Mouse (Mus musculus): Measurements from ENCODE around the gene Bcl9. TPM values are rescaled to one million over a fixed set of nuclear protein-coding genes. Genes with fewer than 3 reads are reported as not detected.
A peak's percentile ranks its signal among the peaks of the same experiment; 100 is the strongest.

Gene Bcl9
- total and polyA plus RNA-seq, 3 experiments: 14.3 to 22.4 (median 15.3) TPM

DNA sequence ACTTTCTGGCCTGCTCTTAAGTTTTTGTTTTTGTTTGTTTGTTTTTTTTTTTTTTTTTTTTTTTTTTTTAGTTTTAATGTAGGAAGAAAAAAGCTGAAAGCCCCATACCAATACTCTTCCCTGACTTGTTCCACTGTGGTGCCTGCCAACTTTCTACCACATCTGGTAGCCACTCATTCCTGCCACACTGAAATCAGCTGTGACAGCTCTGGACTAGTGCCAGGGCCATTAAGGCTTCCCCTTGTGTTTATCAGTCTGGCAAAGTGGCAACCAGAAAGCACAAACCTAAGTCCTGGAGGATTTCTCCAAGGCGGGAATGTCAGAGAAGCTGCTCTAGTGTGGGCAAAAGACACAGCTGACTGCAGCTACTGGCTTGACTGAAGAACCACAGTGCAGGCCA is 83.3 kb downstream of the Bcl9 start:
- no peak overlapping the region for H3K27ac ChIP-seq
- no peak overlapping the region for H3K9ac ChIP-seq (ENCODE audit: low read depth, low read length)
- WGBS: 53% methylated on average over 1 of the region's 1 CpGs
- intact Hi-C loops (cut with DNase I): no loop called here
- H3K27me3 ChIP-seq (ENCODE audit: control insufficient read depth, insufficient read depth, low read length): no peaks in the 10 kb centered on the region
- no peaks in the 10 kb centered on the region for H3K36me3 ChIP-seq (ENCODE audit: control insufficient read depth, insufficient read depth, low read length)
- peak; percentile 43 to 59 for DNase-seq
- H3K4me3 ChIP-seq: no peak overlapping the region
- H3K79me2 ChIP-seq (replicated peaks; ENCODE audit: control insufficient read depth, insufficient read depth, low read length): peaks cover 1% of the 10 kb centered on the region; the same call in 1 of the 2 replicates
- TF ChIP-seq CTCF (IDR thresholded peaks at IDR 0.05) (no peak), EP300 (IDR thresholded peaks at IDR 0.05; ENCODE audit: insufficient read depth, low read depth, low read length) (no peak)
- peaks cover 1% of the 10 kb centered on the region; the same call in 1 of the 2 replicates for H3K4me1 ChIP-seq (ENCODE audit: control insufficient read depth, insufficient read depth, low read length)

DNA sequence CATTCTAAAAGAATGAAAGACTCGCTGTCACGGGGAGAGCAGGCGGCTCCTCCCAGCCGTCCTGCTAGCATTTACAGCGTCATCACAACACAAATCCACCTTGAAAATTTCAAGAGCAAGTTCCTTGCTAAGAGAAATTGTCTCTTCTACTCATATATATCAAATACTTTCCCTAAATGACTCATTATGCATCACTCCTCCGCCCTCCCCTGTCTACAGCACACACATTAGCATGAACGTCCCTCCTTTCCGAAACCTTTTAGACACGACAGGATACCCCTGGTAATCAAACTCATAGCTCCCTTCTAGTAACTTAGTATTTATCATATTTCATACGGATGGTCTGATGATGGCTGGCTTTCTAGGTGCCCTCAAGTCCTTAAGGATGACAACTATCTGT is 83.8 kb downstream of the Bcl9 start:
- H3K27me3 ChIP-seq (ENCODE audit: control insufficient read depth, insufficient read depth, low read length): no peaks in the 10 kb centered on the region
- H3K27ac ChIP-seq: no peak overlapping the region
- WGBS: 89% methylated on average over 10 of the region's 10 CpGs
- H3K79me2 ChIP-seq (replicated peaks; ENCODE audit: control insufficient read depth, insufficient read depth, low read length): no peaks in the 10 kb centered on the region
- H3K4me1 ChIP-seq (ENCODE audit: control insufficient read depth, insufficient read depth, low read length): peaks cover 1% of the 10 kb centered on the region; the same call in 1 of the 2 replicates
- H3K4me3 ChIP-seq: no peak overlapping the region
- no peaks in the 10 kb centered on the region for H3K36me3 ChIP-seq (ENCODE audit: control insufficient read depth, insufficient read depth, low read length)
- intact Hi-C loops (cut with DNase I): no loop called here
- DNase-seq: no peak
- TF ChIP-seq POLR2A (IDR thresholded peaks at IDR 0.05; ENCODE audit: insufficient read depth, low read depth, low read length) (no peak), CTCF (IDR thresholded peaks at IDR 0.05) (no peak), EP300 (IDR thresholded peaks at IDR 0.05; ENCODE audit: insufficient read depth, low read depth, low read length) (no peak)
- H3K9ac ChIP-seq (ENCODE audit: low read depth, low read length): no peak overlapping the region

DNA sequence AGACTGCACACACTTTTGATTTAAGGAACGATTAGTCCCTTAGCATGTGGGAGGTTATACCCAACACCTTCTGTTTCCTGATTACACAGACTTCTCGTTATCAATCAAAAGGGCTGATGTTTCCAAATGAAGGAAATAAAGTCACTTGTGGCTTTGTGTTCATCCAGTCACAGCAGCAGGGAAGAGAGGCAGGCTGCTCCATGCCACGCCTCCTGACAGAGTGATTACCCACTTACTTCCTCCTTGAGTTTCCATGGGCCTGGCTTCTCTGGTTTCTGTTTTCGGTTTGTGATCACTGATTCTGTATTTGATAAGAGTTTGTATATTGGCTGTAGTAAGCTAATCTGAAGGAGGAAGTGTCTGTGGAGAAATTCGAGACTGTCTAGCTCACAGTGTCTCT is 86.5 kb downstream of the Bcl9 start:
- Histone ChIP-seq H3K79me2 (replicated peaks; ENCODE audit: control insufficient read depth, insufficient read depth, low read length) (no peaks in the 10 kb centered on the region), H3K36me3 (ENCODE audit: control insufficient read depth, insufficient read depth, low read length) (no peaks in the 10 kb centered on the region), H3K4me3 (no peak overlapping the region), H3K27me3 (ENCODE audit: control insufficient read depth, insufficient read depth, low read length) (no peaks in the 10 kb centered on the region), H3K9ac (ENCODE audit: low read depth, low read length) (no peak overlapping the region), H3K4me1 (ENCODE audit: control insufficient read depth, insufficient read depth, low read length) (peaks cover 1% of the 10 kb centered on the region; the same call in 1 of the 2 replicates), H3K27ac (no peak overlapping the region)
- intact Hi-C loops (cut with DNase I): no loop called here
- WGBS: 54% methylated on average over 5 of the region's 5 CpGs
- no peak for DNase-seq
- TF ChIP-seq EP300 (IDR thresholded peaks at IDR 0.05; ENCODE audit: insufficient read depth, low read depth, low read length): no peak
- TF ChIP-seq CTCF (IDR thresholded peaks at IDR 0.05): no peak
- TF ChIP-seq POLR2A (IDR thresholded peaks at IDR 0.05; ENCODE audit: insufficient read depth, low read depth, low read length): no peak

DNA sequence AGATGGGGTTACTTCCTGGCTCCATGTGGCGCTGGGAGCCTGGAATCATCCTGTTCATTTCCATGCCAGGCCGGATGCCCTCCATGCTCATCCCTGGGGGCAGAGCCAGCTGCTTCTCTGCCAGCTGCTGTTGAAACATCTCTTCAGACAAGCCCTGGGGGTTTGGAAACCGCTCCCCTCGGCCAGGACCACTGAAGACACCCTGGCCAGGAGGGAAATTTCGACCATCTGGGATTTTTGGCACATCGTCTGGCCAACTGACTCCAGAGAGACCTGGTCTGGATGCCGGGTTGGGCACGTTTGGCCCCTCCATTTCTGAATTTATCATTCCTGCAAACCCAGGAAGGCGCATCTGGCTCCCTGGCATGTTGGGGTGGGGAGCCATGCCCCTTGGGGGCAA is 88.4 kb downstream of the Bcl9 start:
- Histone ChIP-seq H3K4me1 (ENCODE audit: control insufficient read depth, insufficient read depth, low read length) (no peaks in the 10 kb centered on the region; the same call in 1 of the 2 replicates), H3K27ac (no peak overlapping the region), H3K4me3 (no peak overlapping the region), H3K27me3 (ENCODE audit: control insufficient read depth, insufficient read depth, low read length) (no peaks in the 10 kb centered on the region), H3K36me3 (ENCODE audit: control insufficient read depth, insufficient read depth, low read length) (no peaks in the 10 kb centered on the region), H3K79me2 (replicated peaks; ENCODE audit: control insufficient read depth, insufficient read depth, low read length) (no peaks in the 10 kb centered on the region), H3K9ac (ENCODE audit: low read depth, low read length) (no peak overlapping the region)
- intact Hi-C loops (cut with DNase I): no loop called here
- TF ChIP-seq POLR2A (IDR thresholded peaks at IDR 0.05; ENCODE audit: insufficient read depth, low read depth, low read length): no peak
- TF ChIP-seq EP300 (IDR thresholded peaks at IDR 0.05; ENCODE audit: insufficient read depth, low read depth, low read length): no peak
- TF ChIP-seq CTCF (IDR thresholded peaks at IDR 0.05): no peak
- WGBS: 84% methylated on average over 9 of the region's 9 CpGs
- no peak for DNase-seq

DNA sequence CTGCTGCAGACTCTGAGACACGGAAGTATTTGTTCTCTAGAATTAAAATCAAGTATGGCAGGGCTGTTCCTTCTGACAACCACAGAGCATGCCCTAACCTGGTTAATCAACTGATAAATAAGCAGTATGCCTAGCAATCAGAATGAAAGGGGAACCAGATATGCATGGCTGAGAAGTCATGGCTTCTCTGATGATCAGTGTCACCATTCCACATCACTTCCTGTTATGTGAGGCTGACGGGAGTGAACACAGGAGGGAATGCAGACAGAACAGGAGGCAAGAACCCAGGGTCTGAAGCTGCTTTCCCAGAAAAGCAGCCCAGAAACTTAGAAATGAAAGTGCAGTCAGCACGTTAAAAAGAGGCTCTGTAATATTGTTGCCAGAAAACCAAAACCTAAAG is 91.2 kb downstream of the Bcl9 start:
- WGBS: 71% methylated on average over 3 of the region's 3 CpGs
- Histone ChIP-seq H3K4me3 (no peak overlapping the region), H3K36me3 (ENCODE audit: control insufficient read depth, insufficient read depth, low read length) (no peaks in the 10 kb centered on the region), H3K79me2 (replicated peaks; ENCODE audit: control insufficient read depth, insufficient read depth, low read length) (no peaks in the 10 kb centered on the region), H3K27ac (no peak overlapping the region), H3K4me1 (ENCODE audit: control insufficient read depth, insufficient read depth, low read length) (no peaks in the 10 kb centered on the region), H3K9ac (ENCODE audit: low read depth, low read length) (no peak overlapping the region), H3K27me3 (ENCODE audit: control insufficient read depth, insufficient read depth, low read length) (no peaks in the 10 kb centered on the region)
- no peak for TF ChIP-seq CTCF (IDR thresholded peaks at IDR 0.05)
- no peak for TF ChIP-seq POLR2A (IDR thresholded peaks at IDR 0.05; ENCODE audit: insufficient read depth, low read depth, low read length)
- no peak for TF ChIP-seq EP300 (IDR thresholded peaks at IDR 0.05; ENCODE audit: insufficient read depth, low read depth, low read length)
- no peak for DNase-seq
- intact Hi-C loops (cut with DNase I): no loop called here

DNA sequence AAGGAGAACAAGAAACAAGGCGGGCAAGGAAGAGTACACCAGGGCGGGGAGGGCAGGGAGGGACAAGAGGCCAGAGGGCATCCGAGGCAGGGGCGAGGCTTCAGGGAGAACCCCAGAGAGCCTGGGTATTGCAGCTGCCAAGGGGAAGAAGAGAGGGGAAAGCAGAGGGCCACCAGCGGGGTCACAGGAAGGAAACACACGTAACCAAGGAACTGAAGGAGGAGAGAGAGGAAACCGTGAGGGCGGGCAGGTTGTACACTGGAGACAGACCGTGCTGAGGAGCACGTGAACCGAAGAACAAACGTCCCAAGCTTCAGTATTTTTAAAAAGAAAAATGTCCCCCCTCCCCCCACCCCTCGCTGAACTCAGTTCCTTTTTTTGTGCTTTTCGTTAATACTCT is 93.8 kb downstream of the Bcl9 start:
- no peaks in the 10 kb centered on the region for H3K79me2 ChIP-seq (replicated peaks; ENCODE audit: control insufficient read depth, insufficient read depth, low read length)
- H3K9ac ChIP-seq (ENCODE audit: low read depth, low read length): no peak overlapping the region
- H3K4me3 ChIP-seq: no peak overlapping the region
- no peaks in the 10 kb centered on the region for H3K27me3 ChIP-seq (ENCODE audit: control insufficient read depth, insufficient read depth, low read length)
- H3K4me1 ChIP-seq (ENCODE audit: control insufficient read depth, insufficient read depth, low read length): no peaks in the 10 kb centered on the region
- intact Hi-C loops (cut with DNase I): no loop called here
- DNase-seq: peak in 1 of 2 experiments; percentile 47
- no peak for TF ChIP-seq POLR2A (IDR thresholded peaks at IDR 0.05; ENCODE audit: insufficient read depth, low read depth, low read length)
- TF ChIP-seq EP300 (IDR thresholded peaks at IDR 0.05; ENCODE audit: insufficient read depth, low read depth, low read length): no peak
- no peak for TF ChIP-seq CTCF (IDR thresholded peaks at IDR 0.05)
- WGBS: 37% methylated on average over 14 of the region's 14 CpGs
- no peaks in the 10 kb centered on the region for H3K36me3 ChIP-seq (ENCODE audit: control insufficient read depth, insufficient read depth, low read length)
- no peak overlapping the region for H3K27ac ChIP-seq

Measured in heart, adult 2 months (tissue).